Mouse (Mus musculus) C2C12 (cell line): ENCODE measurements at regions not wholly inside any gene's neighbourhood (a gene's known extent, or its start where the extent isn't known, plus 50 kb on each side); places are given as distances from the start of the nearest gene placed in this dataset.

Experiments used
- CEBPB ChIP-seq: IDR thresholded peaks from one replicate; pipeline ENCODE4 v1.6.1; 2011; ENCODE audit warnings: low read depth, mild to moderate bottlenecking, control low read depth, moderate library complexity
- CTCF ChIP-seq: IDR thresholded peaks from one replicate; pipeline ENCODE4 v1.5.1; 2011; ENCODE audit not compliant: control insufficient read depth, insufficient read depth, insufficient read length
- MAX ChIP-seq: IDR thresholded peaks from one replicate; pipeline ENCODE4 v1.6.1; 2011; ENCODE audit warnings: mild to moderate bottlenecking, control low read depth
- MYOD1 ChIP-seq: IDR thresholded peaks from one replicate; pipeline ENCODE4 v1.6.1; 2011; ENCODE audit warnings: low read depth; ENCODE audit not compliant: control insufficient read depth, insufficient read length
- MYOG ChIP-seq: IDR thresholded peaks from one replicate; pipeline ENCODE4 v1.6.1; 2011; ENCODE audit not compliant: control insufficient read depth, insufficient read length; ENCODE audit errors: extremely low read depth
- USF1 ChIP-seq: IDR thresholded peaks from one replicate; pipeline ENCODE4 v1.6.1; 2011; ENCODE audit warnings: low read depth, mild to moderate bottlenecking, control low read depth, moderate library complexity

- TF ChIP-seq CTCF (no peak), MYOG (no peak), MAX (no peak), MYOD1 (peak; percentile 77), USF1 (no peak), CEBPB (peak; percentile 88)
Measured at GRCm38 (mm10) chr19:21106241-21106669, 152.3 kb upstream of the Tmc1 start.
